Mouse (Mus musculus) spleen, postnatal 14 days (tissue): ENCODE results near the gene Plekhh1.

Experiments
- DNase-seq, 2 experiments: peaks; one replicate each; pipeline ENCODE4 v3.0.0; 2021 to 2022; ENCODE audit warnings: low spot score in 2 of 2

Gene Plekhh1

GRCm38 (mm10) chr12:79070736-79071333 is 41.9 kb downstream of the Plekhh1 start:
- DNase-seq = no peak

GRCm38 (mm10) chr12:79072576-79072975 is 43.6 kb downstream of the Plekhh1 start:
- DNase-seq = no peak

- no peak for DNase-seq
Measured at GRCm38 (mm10) chr12:79073362-79073761, 44.4 kb downstream of the Plekhh1 start.

GRCm38 (mm10) chr12:79089182-79089812 is 60.3 kb downstream of the Plekhh1 start, which contains the start of gene Pigh:
Pigh (minus strand) TSS chr12:79089651.
- peak; percentile 67 to 76 for DNase-seq

GRCm38 (mm10) chr12:79092569-79092968 is 63.6 kb downstream of the Plekhh1 start:
- peak; percentile 40 to 69 for DNase-seq

GRCm38 (mm10) chr12:79097106-79097752 is 68.3 kb downstream of the Plekhh1 start:
- no peak for DNase-seq

- DNase-seq = no peak
Measured at GRCm38 (mm10) chr12:79103773-79104172, 74.8 kb downstream of the Plekhh1 start.

- no peak for DNase-seq
Measured at GRCm38 (mm10) chr12:79104544-79104943, 75.6 kb downstream of the Plekhh1 start.

- DNase-seq = no peak
Measured at GRCm38 (mm10) chr12:79105312-79105711, 76.3 kb downstream of the Plekhh1 start.

GRCm38 (mm10) chr12:79118991-79119390 is 90.0 kb downstream of the Plekhh1 start:
- DNase-seq = no peak

GRCm38 (mm10) chr12:79122820-79123219 is 93.9 kb downstream of the Plekhh1 start:
- DNase-seq = no peak

- DNase-seq = peak; percentile 38 to 57
Measured at GRCm38 (mm10) chr12:79130299-79131177, 101.6 kb downstream of the Plekhh1 start, which contains the start of gene Arg2. Arg2 (plus strand) TSS chr12:79130777.
